Mouse (Mus musculus) testis, adult 2 months (tissue): ENCODE data around the gene Dspp. TPM values are rescaled to one million over a fixed set of nuclear protein-coding genes. Genes with fewer than 3 reads are reported as not detected.

Experiments
- H3K27ac ChIP-seq: fragments of 200-500 bp; 2 replicates; pipeline ENCODE4 v1.5.1; 2012; ENCODE audit warnings: low read depth, low read length; ENCODE audit not compliant: control insufficient read depth, insufficient read depth
- H3K27me3 ChIP-seq: fragments of 200-500 bp; 2 replicates; pipeline ENCODE4 v1.6.1; 2012; ENCODE audit warnings: mild to moderate bottlenecking, low read length, moderate library complexity; ENCODE audit not compliant: control insufficient read depth, insufficient read depth
- H3K36me3 ChIP-seq: fragments of 200-500 bp; 2 replicates; pipeline ENCODE4 v1.6.1; 2012; ENCODE audit warnings: mild to moderate bottlenecking, low read length; ENCODE audit not compliant: control insufficient read depth, insufficient read depth
- H3K4me1 ChIP-seq: fragments of 200-500 bp; 2 replicates; pipeline ENCODE4 v1.6.1; 2012; ENCODE audit warnings: low read length; ENCODE audit not compliant: control insufficient read depth, insufficient read depth
- H3K4me3 ChIP-seq: fragments of 200-500 bp; 2 replicates; pipeline ENCODE4 v1.5.1; 2012; ENCODE audit warnings: low read depth, mild to moderate bottlenecking, low read length, moderate library complexity, mixed read lengths; ENCODE audit not compliant: control insufficient read depth
- CTCF ChIP-seq: fragments of 200-500 bp; IDR thresholded peaks from 2 replicates; pipeline ENCODE4 v1.5.1; 2012; ENCODE audit warnings: low read depth, mild to moderate bottlenecking, inconsistent platforms, low read length, moderate library complexity; ENCODE audit not compliant: control insufficient read depth, insufficient read depth, insufficient replicate concordance
- POLR2A ChIP-seq: fragments of 200-500 bp; IDR thresholded peaks from 2 replicates; pipeline ENCODE4 v1.6.1; 2012; ENCODE audit warnings: low read depth, mild to moderate bottlenecking, inconsistent platforms, low read length, moderate library complexity; ENCODE audit not compliant: control insufficient read depth
- polyA plus RNA-seq: library from polyadenylated mRNA; depleted of rRNA; stranded (reverse); fragments of >200 nt; gene quantifications from 2 replicates; pipeline ENCODE4 v1.2.3, GENCODE M21; 2012; rRNA removed

Gene Dspp
- not detected in 2 replicates for polyA plus RNA-seq

- no peaks in the 10 kb centered on the region for H3K36me3 ChIP-seq
- no peak for TF ChIP-seq CTCF
- TF ChIP-seq POLR2A: no peak
Observed at GRCm38 (mm10) chr5:104170412-104170811, at the start of gene Dspp. Dspp (plus strand) TSS chr5:104170712.

GRCm38 (mm10) chr5:104124016-104124658 lies 46.4 kb upstream of the Dspp start:
- H3K27me3 ChIP-seq: no peaks in the 10 kb centered on the region
- no peaks in the 10 kb centered on the region; the same call in none of the 2 replicates for H3K4me1 ChIP-seq
- no peak overlapping the region for H3K4me3 ChIP-seq
- TF ChIP-seq POLR2A (no peak), CTCF (no peak)
- H3K36me3 ChIP-seq: no peaks in the 10 kb centered on the region
- H3K27ac ChIP-seq: no peak overlapping the region

More at GRCm38 (mm10) chr5:104170412-104170811, at the start of gene Dspp:
- Histone ChIP-seq H3K27me3 (no peaks in the 10 kb centered on the region), H3K27ac (no peak within 1 kb of the TSS), H3K4me1 (no peaks in the 10 kb centered on the region), H3K4me3 (no peak within 1 kb of the TSS)

- TF ChIP-seq POLR2A (no peak), CTCF (no peak)
- Histone ChIP-seq H3K36me3 (no peaks in the 10 kb centered on the region), H3K4me1 (peaks cover 3% of the 10 kb centered on the region), H3K27ac (no peak overlapping the region), H3K27me3 (no peaks in the 10 kb centered on the region), H3K4me3 (no peak overlapping the region)
Observed at GRCm38 (mm10) chr5:104126561-104127320, 43.8 kb upstream of the Dspp start.

GRCm38 (mm10) chr5:104127351-104127750 lies 43.2 kb upstream of the Dspp start:
- Histone ChIP-seq H3K36me3 (no peaks in the 10 kb centered on the region), H3K27me3 (no peaks in the 10 kb centered on the region), H3K27ac (no peak overlapping the region), H3K4me1 (peaks cover 3% of the 10 kb centered on the region), H3K4me3 (no peak overlapping the region)
- TF ChIP-seq CTCF: no peak
- no peak for TF ChIP-seq POLR2A

GRCm38 (mm10) chr5:104128281-104129031 lies 42.1 kb upstream of the Dspp start:
- Histone ChIP-seq H3K4me3 (no peak overlapping the region), H3K4me1 (peaks cover 3% of the 10 kb centered on the region), H3K27me3 (no peaks in the 10 kb centered on the region), H3K36me3 (no peaks in the 10 kb centered on the region), H3K27ac (no peak overlapping the region)
- TF ChIP-seq CTCF: no peak
- no peak for TF ChIP-seq POLR2A

- TF ChIP-seq POLR2A: no peak
- no peak for TF ChIP-seq CTCF
- Histone ChIP-seq H3K27ac (no peak overlapping the region), H3K36me3 (no peaks in the 10 kb centered on the region), H3K27me3 (no peaks in the 10 kb centered on the region), H3K4me1 (peaks cover 3% of the 10 kb centered on the region), H3K4me3 (no peak overlapping the region)
Observed at GRCm38 (mm10) chr5:104130891-104131290, 39.6 kb upstream of the Dspp start.

GRCm38 (mm10) chr5:104131544-104131943 lies 39.0 kb upstream of the Dspp start:
- H3K27ac ChIP-seq: no peak overlapping the region
- no peaks in the 10 kb centered on the region for H3K27me3 ChIP-seq
- peaks cover 3% of the 10 kb centered on the region for H3K4me1 ChIP-seq
- H3K4me3 ChIP-seq: no peak overlapping the region
- TF ChIP-seq POLR2A (no peak), CTCF (peak; percentile 53; the same call in 1 of the 2 replicates)
- H3K36me3 ChIP-seq: no peaks in the 10 kb centered on the region

- Histone ChIP-seq H3K36me3 (no peaks in the 10 kb centered on the region), H3K4me3 (no peak overlapping the region), H3K27ac (no peak overlapping the region), H3K4me1 (peaks cover 3% of the 10 kb centered on the region), H3K27me3 (no peaks in the 10 kb centered on the region)
- TF ChIP-seq POLR2A: no peak
- no peak for TF ChIP-seq CTCF
Observed at GRCm38 (mm10) chr5:104133752-104134151, 36.8 kb upstream of the Dspp start.
